Mouse (Mus musculus) gastrocnemius, postnatal 10 days (tissue): ENCODE results near the gene Mad2l2. TPM values are rescaled to one million over a fixed set of nuclear protein-coding genes. Genes with fewer than 3 reads are reported as not detected.

Experiments
- DNase-seq: peaks from one replicate; pipeline ENCODE4 v3.0.0; 2021; ENCODE audit warnings: mixed read lengths
- long read RNA-seq, 2 experiments: library from polyadenylated mRNA; stranded (forward); transcript quantifications; one replicate each; pipeline ENCODE4 v2.0.0; 2021
- total RNA-seq, 2 experiments: library from RNA; stranded (reverse); gene quantifications; 2 replicates each; pipeline ENCODE4 v1.2.3; 2021

The Mad2l2 gene
- 10 to 100 TPM; 11.9 to 14.3 TPM for total RNA-seq
- long read RNA-seq, experiment 1, transcript Mad2l2-201 (8 exons, 1,535 nt), result major isoform, 14 of 24 reads
- long read RNA-seq, experiment 1, partial matches to known transcripts, result 0 of 24 reads
- long read RNA-seq, experiment 1, other reads (novel, unspliced or antisense), result 7 of 24 reads
- long read RNA-seq, experiment 2, transcript Mad2l2-201 (8 exons, 1,535 nt), result major isoform, 17 of 23 reads
- long read RNA-seq, experiment 2, partial matches to known transcripts, result 1 of 23 reads
- long read RNA-seq, experiment 2, other reads (novel, unspliced or antisense), result 2 of 23 reads

DNA sequence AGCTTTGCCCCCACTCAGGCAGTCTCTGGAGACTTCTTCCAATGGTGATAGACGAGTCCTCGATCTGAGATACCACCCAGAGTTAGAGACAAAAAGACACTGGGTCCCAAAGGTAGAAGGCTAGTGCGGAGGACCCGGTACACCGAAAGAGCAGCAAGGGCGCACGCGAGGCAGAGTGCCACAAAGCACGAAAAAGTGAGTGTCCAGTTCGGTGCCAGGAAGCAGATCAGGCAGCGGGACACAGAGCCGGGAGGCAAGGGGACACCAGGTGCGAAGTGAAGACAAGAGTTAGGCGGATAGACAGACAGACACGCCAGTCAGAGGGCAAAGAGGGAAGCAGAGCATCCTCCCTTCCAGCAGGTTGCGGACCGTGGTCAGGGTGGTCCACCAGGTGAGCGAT, at the start of gene Mad2l2:
TSS of gene Mad2l2 (plus strand) at position 252 of the 400 bp plus-strand sequence.
- DNase-seq, result no peak

DNA sequence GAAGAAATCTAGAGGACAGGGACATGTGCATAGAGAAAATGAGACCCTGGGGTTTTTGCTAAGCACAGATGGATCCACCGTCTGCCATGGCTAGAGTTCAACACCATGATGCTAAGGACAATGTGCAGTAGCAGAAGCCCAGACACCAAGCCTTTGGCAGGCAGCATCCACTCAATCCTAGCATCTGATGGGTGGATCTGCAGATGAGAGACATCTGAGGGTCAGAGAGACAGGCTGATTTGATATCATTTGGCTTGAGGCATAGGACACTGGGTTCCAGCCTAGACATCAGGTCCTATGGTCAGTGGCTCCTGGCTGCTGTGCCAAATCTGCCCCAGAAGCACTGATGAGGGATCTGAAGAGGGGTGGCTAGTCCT, 49.6 kb upstream of the Mad2l2 start:
- DNase-seq, result no peak

DNA sequence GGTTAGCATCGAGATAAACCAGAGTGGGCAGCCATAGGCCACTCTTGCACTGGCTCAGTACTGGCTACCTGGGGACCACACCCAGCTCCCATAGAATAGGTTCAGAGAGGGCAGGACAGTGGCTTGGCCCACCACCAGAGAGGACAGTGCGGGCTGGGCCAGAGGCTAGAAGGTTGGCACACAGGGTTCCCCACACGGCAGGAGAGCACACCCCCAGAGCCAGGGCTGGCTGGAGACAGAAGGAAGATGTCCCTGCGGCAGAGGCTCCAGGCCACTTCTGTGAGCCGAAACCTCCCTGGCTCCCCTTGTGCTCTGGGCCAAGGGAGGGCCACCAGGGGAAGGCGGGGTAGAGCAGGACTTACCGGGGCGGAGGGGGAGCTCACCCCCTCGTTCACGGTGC, 49.0 kb upstream of the Mad2l2 start:
- no peak for DNase-seq

DNA sequence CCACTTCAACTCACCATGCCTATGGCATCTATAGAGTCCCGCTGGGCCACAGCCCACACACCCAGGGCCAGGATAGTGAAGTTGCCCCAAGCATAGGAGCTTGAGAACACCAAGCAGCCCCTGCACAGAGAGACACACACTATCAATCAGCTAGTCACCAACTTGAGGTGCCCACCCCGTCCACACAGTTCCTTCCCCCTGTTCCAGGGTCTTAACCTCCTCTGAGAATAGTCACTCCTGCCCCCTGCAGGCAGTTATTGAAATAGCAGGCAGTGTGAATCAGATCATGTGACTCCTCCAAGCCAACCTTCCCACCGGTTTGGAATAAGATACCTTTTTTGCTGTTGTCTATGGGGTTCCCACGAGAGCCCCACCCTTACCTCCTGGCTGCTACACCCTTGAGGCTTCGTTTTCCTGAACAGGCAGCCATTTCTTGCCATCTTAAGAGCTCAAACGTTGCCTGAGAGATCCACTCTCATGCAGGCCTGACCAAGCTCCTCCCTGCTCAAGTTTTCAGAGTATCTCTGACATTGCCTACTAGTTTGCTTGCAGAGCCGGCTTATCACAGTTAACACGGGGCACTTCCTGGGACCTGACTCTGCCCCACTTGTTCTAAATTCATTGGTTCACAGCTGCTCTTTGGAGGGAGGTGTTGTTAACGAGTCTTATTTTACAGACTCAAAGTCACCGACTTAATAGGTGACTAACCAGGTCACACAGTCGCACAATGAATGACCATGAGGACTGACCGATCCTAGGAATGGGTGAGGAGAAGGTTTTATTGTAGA, 47.7 kb upstream of the Mad2l2 start:
- peak; percentile 73 for DNase-seq

DNA sequence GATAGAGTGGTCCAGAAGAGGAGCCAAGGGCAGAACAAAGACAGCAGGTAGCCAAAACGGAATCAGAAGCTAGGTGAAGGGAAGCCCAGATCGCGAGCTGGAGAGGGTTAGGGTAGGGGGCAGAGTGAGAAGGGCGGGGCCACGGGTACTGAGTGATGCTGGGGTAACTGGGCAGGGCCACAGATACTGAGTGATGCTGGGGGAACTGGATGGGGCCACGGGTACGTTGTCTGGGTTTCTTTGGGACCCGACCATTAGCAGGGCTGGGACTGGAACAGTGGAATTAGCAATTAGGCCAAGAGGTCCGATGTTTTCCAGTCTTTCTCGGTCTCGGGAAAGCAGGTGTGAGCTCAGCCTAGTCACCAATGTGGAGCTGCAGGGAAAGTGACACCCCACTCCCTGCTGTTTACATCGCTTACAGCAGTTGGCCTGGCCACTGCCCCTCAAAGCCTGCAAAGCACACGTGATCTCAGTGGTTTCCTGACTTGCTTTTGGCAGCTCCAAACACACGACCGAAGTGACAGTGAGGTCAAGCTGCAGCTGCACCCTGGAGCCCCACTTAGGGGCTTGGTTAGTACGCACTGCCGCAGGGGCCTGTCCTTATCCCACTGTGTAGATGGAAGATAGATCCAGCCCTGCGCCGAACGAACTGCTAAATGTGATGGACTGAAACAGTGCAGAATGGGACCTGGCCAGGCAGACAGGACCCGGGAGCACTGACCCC, 46.8 kb upstream of the Mad2l2 start:
- DNase-seq, result no peak

DNA sequence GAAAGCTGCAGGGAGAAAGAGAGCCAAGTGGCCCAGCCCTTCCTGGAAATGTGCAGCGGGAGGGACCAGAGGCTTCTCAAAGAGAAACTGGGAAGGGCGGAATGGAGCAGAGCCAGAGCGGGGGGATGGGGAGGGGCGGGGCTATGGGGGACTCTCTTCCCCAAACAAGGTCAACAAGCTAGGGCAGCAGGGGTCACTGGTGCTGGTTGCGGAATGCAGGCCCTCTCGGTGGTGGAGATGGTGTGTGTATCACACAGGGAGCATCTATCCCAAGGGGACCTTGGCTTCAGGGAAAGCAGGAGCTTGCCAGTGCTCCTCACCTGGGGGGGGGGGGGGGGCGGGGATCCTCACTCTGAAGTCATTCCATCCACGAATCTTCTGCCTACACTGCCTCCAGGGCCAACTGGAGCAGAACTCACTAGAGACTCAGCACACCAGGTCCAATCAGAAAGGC, 45.9 kb upstream of the Mad2l2 start:
- DNase-seq, result no peak

DNA sequence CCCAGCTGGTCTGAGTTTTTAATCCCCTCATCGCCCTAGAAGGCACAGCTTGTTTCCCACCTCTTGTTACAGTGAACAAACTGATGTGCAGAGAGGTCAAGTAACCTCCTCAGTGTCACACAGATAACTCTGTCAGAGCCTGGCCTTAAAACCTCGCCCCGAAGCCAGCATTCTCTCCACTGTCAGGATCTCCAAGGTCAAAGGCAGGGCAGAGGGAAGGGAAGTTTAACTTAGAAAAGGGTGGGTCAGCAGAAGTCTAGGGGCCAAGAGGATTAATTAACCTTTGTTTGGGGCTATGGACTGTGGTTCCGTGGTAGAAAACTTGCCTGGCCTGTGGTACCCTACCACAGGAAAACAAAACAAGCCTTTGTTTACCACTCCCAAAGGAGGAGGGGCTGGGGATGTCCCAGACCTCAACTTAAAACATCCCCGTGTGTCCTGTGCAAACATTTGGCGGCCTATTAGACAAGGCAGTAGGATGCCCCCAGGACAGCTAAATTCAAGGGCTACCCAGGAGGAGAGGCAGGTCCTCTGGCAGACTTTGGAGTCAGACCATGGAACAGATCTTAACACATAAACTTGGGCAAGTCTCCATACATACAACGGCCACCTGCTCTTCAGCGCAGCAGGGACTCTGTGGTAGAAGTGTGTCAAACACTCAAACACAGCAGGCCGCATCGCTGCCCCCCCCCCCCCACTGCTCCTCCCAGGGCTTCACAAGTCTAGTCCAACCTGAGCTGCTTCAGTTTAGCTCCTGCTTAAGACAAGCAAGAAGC, 44.9 kb upstream of the Mad2l2 start:
- DNase-seq, result no peak

DNA sequence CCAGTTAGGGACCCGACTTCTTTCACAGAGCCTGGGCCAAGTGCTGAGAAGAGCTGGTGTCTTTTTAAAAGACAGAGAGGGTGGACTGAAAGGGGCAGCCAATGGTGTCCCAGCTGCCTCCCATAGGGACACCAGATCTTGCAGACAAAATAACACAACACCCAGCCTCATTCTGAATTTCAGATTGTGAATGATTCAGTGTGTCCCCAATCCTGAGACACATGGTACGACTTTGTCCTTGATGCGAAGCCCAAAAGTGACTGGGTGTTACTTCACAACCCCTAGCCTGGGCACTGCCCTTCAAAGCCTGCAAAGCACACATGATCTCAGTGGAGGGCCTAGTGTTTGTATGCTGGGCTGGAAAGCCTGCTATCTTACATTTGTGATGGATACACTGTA, 44.3 kb upstream of the Mad2l2 start:
- no peak for DNase-seq

DNA sequence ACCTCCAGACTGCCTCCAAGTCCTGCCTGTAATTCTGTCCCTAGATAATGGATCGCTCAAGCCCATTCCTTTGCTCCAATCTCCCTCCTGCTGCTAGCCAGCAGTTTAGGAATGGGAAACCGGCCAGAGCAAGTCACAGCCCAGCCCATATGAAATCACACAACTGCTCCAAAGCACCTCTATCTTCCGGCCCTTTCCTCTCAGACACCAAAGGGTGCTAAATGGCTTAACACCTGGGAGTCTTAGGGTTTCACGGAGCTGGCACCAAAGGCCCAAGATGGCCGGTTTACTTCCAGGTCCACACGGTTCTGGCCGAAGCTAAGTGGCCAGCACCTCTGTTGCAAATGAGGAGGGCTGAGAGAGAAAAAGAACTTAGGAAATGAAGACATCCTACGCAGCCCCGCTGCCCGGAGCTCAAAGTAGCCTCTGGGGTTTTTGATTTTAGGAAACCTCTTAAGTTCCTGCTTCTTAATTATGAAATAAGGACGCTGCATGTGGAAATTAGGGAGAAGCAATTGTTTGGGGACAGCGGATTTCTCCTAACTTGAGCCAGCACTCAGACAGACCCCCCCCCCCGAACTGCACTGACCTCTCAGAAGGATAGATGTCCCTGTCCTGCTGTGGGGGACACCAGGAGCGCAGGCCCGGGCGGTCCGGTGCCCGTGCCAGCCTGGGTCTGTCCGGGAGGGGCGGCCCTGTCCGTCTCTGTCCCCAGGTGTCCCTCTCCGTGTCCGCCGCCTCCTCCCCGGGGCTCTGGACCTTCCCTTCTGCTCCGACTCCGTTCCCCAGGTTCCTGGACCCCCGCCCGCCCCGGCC, 42.9 kb upstream of the Mad2l2 start:
- DNase-seq, result no peak

DNA sequence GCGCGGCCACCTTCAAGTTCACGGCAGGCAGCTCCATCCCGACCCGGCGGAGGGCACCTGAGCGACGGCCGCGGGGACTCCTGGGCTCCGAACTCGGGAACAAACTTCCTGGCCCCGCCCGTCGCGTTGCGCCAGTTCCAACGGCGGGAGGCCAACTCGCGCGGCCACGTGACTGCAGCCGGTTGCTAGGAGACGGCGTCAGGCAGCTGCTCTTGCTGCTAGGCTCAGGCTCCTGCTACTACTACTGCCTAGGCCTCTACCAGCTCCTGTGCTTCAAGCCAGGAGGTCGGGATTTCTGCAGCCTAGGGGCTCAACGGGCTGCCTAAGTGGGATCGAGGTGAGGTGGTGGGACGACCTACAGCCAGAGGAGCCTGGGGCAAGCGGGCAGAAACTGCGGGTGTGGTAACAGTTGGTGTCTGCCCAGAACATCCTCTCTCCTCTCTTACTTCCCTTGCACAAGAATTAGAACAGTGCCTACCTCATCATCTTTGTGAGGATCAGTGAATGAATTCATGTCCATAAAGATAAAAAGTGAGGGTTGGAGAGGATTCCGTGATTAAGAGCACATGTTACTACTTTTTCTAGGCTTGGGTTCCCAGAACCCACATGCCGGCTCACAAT, 42.2 kb upstream of the Mad2l2 start, which contains the start of gene Agtrap:
TSS of gene Agtrap (minus strand) at position 125 of the 621 bp plus-strand sequence.
- DNase-seq, result peak; percentile 97

DNA sequence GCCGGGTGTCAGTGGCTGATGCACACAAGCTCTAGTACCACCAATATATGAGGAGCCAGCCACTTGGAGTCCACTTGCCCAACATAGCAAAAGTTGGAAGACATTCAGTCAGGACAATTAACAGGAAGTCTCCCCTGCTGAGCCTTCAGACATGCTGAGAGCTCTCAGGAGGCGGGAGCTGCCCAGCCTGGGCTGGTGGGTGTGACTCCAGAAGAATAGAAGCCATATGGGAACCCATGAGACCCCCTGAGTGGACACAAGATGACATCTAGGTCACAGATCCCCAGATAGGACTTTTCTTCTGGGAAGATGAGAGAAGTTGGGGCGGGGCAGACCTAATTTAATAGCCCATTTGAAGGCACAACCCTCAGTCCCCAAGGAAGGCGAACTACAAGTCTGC, 41.0 kb upstream of the Mad2l2 start:
- no peak for DNase-seq

DNA sequence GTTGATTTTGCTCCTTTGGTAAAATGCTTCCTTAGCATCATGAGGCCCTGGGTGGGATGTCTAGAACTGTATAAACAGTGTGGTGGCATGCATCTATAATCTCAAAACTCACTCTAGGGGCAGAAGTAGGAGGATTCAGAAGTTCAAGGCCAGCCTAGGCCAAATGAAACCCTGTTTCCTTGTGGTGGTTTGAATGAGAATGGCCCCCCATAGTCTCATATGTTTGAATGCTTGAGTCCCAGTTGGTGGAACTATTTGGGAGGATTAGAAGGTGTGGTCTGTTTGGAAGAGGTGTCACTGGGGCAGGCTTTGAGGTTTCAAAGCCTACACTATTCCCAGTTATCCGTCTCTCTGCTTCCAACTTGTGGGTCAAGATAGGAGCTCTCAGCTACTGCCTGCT, 39.0 kb upstream of the Mad2l2 start:
- DNase-seq, result no peak

DNA sequence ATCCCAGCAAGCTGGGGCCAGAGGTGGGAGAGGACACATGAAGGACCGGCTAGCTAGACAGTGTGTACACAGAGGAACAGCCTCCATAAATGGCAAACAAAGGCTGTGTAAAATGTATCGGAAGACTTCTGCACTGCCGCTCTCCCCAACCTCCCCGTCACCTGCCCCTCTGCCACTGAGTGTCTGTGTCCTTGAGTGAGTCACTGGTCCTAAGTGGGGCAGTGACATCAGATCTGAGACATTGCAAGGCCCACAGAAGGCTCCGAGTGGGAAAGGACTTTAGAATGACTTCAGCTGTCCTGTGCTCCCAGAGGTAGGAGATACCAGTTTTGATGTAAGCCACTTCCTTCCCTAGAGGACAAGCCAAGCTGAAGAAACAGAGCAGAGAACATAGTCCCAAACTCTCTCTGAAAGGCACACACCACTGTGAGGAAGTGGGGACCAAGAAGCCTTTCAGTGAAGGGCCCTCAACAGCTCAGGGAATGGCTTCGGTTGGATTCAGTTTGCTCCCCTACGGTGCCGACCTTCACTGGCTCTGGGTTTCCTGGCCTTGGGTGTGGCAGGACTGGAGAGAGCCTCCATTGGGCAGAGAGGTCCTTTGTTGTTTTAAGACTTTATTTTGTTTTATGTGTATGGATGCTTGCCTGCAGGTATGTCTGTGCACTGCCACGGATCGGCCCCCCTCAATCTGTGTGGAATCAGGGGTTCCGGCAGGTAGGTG, 37.5 kb upstream of the Mad2l2 start:
- no peak for DNase-seq

DNA sequence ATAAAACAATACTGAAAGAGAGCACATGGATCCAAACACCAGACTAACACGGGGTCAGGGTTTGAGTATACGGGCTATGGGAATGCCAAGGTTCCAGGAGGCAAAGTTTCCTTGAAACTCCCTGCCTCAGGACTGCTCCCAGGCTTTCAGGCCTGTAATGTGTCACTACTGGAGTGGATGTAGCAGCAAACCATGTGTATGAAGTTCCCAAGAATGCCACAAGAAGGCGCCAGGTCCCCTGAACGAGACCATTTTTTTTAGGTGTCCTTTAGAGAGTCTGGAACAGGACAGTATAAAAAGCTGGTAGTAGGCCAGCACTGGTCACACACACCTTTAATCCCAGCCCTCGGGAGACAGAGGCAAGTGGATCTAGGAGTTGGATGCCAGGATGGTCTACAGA, 36.0 kb upstream of the Mad2l2 start:
- no peak for DNase-seq

DNA sequence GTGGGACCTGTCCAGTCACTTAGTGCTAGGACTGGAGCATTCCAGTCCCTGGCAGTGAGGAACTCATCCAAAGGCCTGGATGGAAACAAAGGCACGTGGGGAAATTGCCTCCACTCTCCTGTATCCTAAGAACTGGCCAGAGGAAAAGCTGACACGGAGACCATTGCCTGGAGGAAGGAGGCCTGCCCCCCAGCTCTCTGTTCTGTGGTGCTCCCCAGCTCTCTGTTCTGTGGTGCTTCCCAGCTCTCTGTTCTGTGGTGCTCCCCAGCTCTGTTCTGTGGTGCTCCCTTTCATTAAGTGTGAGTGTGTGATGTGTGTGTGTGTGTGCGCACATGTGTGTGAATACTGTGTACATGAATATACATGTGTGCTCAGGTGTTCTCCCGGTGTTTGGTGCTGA, 35.1 kb upstream of the Mad2l2 start:
- DNase-seq, result no peak

DNA sequence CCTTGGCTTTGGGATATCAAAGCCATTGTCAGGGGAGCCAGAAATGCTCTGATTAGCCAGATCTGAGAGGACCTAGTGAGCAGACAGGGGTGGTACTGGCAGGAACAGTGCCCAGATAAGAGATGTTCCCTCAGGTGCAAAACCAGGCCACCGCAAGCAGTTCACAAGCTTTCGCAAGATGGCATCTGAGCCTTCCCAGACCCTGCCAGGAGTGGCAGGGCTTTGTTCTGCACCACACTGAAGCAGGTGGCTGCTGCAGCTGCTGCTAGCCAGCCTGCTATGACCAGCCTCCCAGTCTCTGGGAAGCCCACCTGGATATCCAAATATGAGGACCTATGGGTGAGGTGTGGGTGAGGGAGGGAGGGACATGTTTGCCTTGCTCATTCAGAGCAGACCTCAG, 32.2 kb upstream of the Mad2l2 start:
- DNase-seq, result no peak

DNA sequence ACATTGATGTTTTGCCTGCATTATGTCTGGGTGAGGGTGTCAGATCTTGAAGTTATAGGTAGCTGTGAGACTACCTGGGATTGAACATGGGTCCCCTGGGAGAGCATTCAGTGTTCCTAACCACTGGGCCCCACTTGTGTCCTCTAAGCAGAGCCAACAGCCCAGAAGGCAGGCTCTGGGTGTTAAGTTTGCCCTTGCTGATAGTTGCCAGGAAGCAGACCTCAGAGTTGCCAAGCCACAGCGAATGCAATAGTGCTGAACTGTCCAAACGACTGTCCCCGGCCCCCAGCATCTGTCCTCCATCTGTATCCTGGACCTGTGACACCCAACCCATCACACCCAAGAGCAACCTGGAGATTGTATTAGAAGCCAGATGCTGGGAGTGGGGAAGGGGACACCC, 31.5 kb upstream of the Mad2l2 start:
- DNase-seq, result no peak

DNA sequence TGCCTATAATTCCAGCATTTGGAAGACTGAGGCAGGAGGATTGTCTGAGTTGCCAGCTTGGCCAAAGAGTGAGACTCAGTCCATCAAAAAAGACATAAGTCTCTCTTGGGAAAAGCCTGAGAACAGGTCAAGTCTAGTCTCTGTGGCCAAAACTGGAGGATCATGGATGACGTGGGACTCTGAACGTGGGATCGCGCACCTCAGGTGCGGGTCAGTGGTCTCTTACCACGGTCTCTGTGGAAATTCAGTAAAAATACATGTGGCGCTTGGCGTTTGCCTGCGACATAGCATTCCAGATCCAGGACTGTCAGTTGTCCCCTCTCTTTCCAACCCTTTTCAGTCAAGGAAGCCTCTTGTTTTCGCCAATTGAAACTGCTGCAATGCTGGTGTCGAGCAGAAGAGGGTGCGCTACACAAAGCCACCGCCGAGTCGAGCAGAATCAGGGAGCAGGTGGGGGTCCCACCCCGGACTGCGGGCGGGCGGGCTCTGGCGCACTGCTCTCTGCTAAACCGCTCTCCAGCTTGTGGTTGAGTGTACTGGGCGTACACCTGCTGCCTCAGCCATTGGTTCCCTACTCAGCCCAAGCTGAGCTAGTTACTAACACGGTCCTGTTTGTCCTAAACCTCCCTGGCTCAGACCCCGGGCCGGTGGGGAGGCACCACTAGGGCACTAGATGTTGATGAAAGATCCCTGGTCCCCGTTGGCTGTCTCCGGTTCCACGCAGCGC, 28.2 kb upstream of the Mad2l2 start:
- peak; percentile 57 for DNase-seq

DNA sequence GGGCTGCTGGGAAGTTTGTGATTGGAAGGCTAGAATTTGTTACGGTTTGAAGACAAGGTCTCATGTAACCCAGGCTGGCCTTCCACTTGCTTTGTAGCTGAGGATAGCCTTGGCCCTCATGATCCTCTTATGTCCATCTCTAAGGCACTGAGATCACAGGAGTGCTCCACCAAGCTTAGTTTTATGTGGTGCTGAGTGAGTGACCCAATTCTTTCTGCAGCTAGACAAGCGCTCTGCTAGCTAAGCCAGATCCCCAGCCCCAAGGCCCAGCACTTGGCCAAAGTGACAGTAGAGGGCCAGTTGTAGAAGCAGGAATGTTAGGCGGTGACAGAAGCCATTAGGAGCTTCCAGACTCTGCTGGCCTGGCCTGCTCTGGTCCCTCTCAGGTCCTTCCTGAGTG, 26.0 kb upstream of the Mad2l2 start:
- no peak for DNase-seq
